ENCODE assay signal across 24 mouse cellular contexts in genomic region chr3:72868141-72868540, GRCm38 (mm10).
"Had no signal": no experiment of that assay in that cellular context is flagged by ENCODE, and none has a peak within 500 bp of the region (broad histone marks: within the 10 kb centered on the region; RNA-seq: fewer than 3 reads in every experiment).

No protein-coding gene starts in this region.

- DNase-seq: cerebellum, adult 9-11 months; cerebellum, postnatal 10 days; cerebellum, postnatal 14 days; cerebellum, postnatal 25 days; cerebellum, postnatal 36 days; embryo, embryonic 11 days; forebrain, postnatal 0 days; gastrocnemius, adult 2 months; gastrocnemius, postnatal 10 days; gastrocnemius, postnatal 14 days; gastrocnemius, postnatal 25 days; gastrocnemius, postnatal 36 days; heart, adult 11 months; heart, adult 18-20 months; heart, adult 2 months had no signal

- H3K27ac ChIP-seq: embryonic facial prominence, embryonic 10.5 days; embryonic facial prominence, embryonic 12.5 days; embryonic facial prominence, embryonic 13.5 days; embryonic facial prominence, embryonic 15.5 days; forebrain, embryonic 10.5 days; forebrain, embryonic 12.5 days; forebrain, embryonic 13.5 days; forebrain, embryonic 15.5 days; gastrocnemius, adult 2 months; heart, adult 2 months had no signal

- H3K4me3 ChIP-seq: embryonic facial prominence, embryonic 10.5 days; embryonic facial prominence, embryonic 12.5 days; embryonic facial prominence, embryonic 13.5 days; embryonic facial prominence, embryonic 15.5 days; erythroblast, embryonic 14.5 days; forebrain, embryonic 10.5 days; forebrain, embryonic 12.5 days; forebrain, embryonic 13.5 days; forebrain, embryonic 15.5 days; gastrocnemius, adult 2 months; heart, adult 2 months had no signal

- H3K9me3 ChIP-seq: embryonic facial prominence, embryonic 10.5 days; embryonic facial prominence, embryonic 12.5 days; embryonic facial prominence, embryonic 13.5 days; embryonic facial prominence, embryonic 15.5 days; forebrain, embryonic 10.5 days; forebrain, embryonic 12.5 days; forebrain, embryonic 13.5 days; forebrain, embryonic 15.5 days had no signal

- H3K36me3 ChIP-seq: embryonic facial prominence, embryonic 10.5 days; embryonic facial prominence, embryonic 12.5 days; embryonic facial prominence, embryonic 13.5 days; embryonic facial prominence, embryonic 15.5 days; forebrain, embryonic 10.5 days; forebrain, embryonic 12.5 days; forebrain, embryonic 15.5 days had no signal

- H3K4me1 ChIP-seq: embryonic facial prominence, embryonic 10.5 days; embryonic facial prominence, embryonic 12.5 days; embryonic facial prominence, embryonic 13.5 days; embryonic facial prominence, embryonic 15.5 days; forebrain, embryonic 10.5 days; forebrain, embryonic 12.5 days; forebrain, embryonic 13.5 days; forebrain, embryonic 15.5 days had no signal

- H3K9ac ChIP-seq: embryonic facial prominence, embryonic 12.5 days; embryonic facial prominence, embryonic 13.5 days; embryonic facial prominence, embryonic 15.5 days; forebrain, embryonic 12.5 days; forebrain, embryonic 13.5 days; forebrain, embryonic 15.5 days; forebrain, postnatal 0 days had no signal
